Mouse (Mus musculus): ENCODE measurements around the gene Pxt1. TPM values are rescaled to one million over a fixed set of nuclear protein-coding genes. Genes with fewer than 3 reads are reported as not detected.
A peak's percentile ranks its signal among the peaks of the same experiment; 100 is the strongest.

Pxt1 gene
- total RNA-seq, 2 experiments from 2014 or later, result not detected

- peak; percentile 87 for TF ChIP-seq CTCF (IDR thresholded peaks at IDR 0.05)
- intact Hi-C loops (cut with DNase I), result loop anchor here (1.0 to 2.0 kb wide), 4 partner anchors 22 to 236 kb away; partner anchors contain the start of gene Mapk14
- Histone ChIP-seq H3K4me3 (no peak overlapping the region), H3K27ac (no peak overlapping the region)
- DNase-seq (ENCODE audit: extremely low spot score in 1 of 2, low spot score in 2 of 2), result peak in 1 of 2 experiments; percentile 50
Observed at GRCm38 (mm10) chr17:28926866-28927635, 16.6 kb downstream of the Pxt1 start.

GRCm38 (mm10) chr17:28926380-28926779, 17.3 kb downstream of the Pxt1 start:
- peak; percentile 92 for TF ChIP-seq CTCF (IDR thresholded peaks at IDR 0.05)
- Histone ChIP-seq H3K4me3 (no peak overlapping the region), H3K27ac (0 out of 2 replicates have a peak overlapping the region, but pooled peaks have one; percentile 48)
- peak; percentile 78 to 81 for DNase-seq (ENCODE audit: extremely low spot score in 1 of 2, low spot score in 2 of 2)
- intact Hi-C loops (cut with DNase I), result loop anchor here (1.0 to 2.0 kb wide), 4 partner anchors 22 to 235 kb away; partner anchors contain the start of gene Mapk14

GRCm38 (mm10) chr17:28924957-28925595, 18.6 kb downstream of the Pxt1 start:
- no peak for TF ChIP-seq CTCF (IDR thresholded peaks at IDR 0.05)
- intact Hi-C loops (cut with DNase I), result no loop called here
- no peak overlapping the region for H3K27ac ChIP-seq
- H3K4me3 ChIP-seq, result no peak overlapping the region
- no peak for DNase-seq (ENCODE audit: extremely low spot score in 1 of 2, low spot score in 2 of 2)

- intact Hi-C loops (cut with DNase I), result no loop called here
- Histone ChIP-seq H3K27ac (no peak overlapping the region), H3K4me3 (no peak overlapping the region)
- TF ChIP-seq CTCF (IDR thresholded peaks at IDR 0.05), result no peak
- no peak for DNase-seq (ENCODE audit: extremely low spot score in 1 of 2, low spot score in 2 of 2)
Observed at GRCm38 (mm10) chr17:28922096-28922495, 21.5 kb downstream of the Pxt1 start.

GRCm38 (mm10) chr17:28921086-28921485, 22.6 kb downstream of the Pxt1 start:
- intact Hi-C loops (cut with DNase I), result no loop called here
- Histone ChIP-seq H3K4me3 (no peak overlapping the region), H3K27ac (no peak overlapping the region)
- TF ChIP-seq CTCF (IDR thresholded peaks at IDR 0.05), result no peak
- DNase-seq (ENCODE audit: extremely low spot score in 1 of 2, low spot score in 2 of 2), result no peak

- Histone ChIP-seq H3K27ac (no peak overlapping the region), H3K4me3 (no peak overlapping the region)
- intact Hi-C loops (cut with DNase I), result no loop called here
- no peak for TF ChIP-seq CTCF (IDR thresholded peaks at IDR 0.05)
- DNase-seq (ENCODE audit: extremely low spot score in 1 of 2, low spot score in 2 of 2), result no peak
Observed at GRCm38 (mm10) chr17:28916520-28916919, 27.1 kb downstream of the Pxt1 start.

- DNase-seq (ENCODE audit: extremely low spot score in 1 of 2, low spot score in 2 of 2), result no peak
- no peak for TF ChIP-seq CTCF (IDR thresholded peaks at IDR 0.05)
- Histone ChIP-seq H3K4me3 (no peak within 1 kb of the TSS), H3K27ac (no peak within 1 kb of the TSS)
- intact Hi-C loops (cut with DNase I), result no loop called here
Observed at GRCm38 (mm10) chr17:28915060-28915628, 28.5 kb downstream of the Pxt1 start, which contains the start of gene 4930539E08Rik. 4930539E08Rik (minus strand) TSS chr17:28915324.

- H3K27ac ChIP-seq, result no peak overlapping the region
- H3K4me3 ChIP-seq, result no peak overlapping the region
- intact Hi-C loops (cut with DNase I), result no loop called here
- DNase-seq (ENCODE audit: extremely low spot score in 1 of 2, low spot score in 2 of 2), result no peak
- no peak for TF ChIP-seq CTCF (IDR thresholded peaks at IDR 0.05)
Observed at GRCm38 (mm10) chr17:28913940-28914339, 29.7 kb downstream of the Pxt1 start.

- TF ChIP-seq CTCF (IDR thresholded peaks at IDR 0.05), result no peak
- H3K4me3 ChIP-seq, result no peak overlapping the region
- no peak overlapping the region for H3K27ac ChIP-seq
- DNase-seq (ENCODE audit: extremely low spot score in 1 of 2, low spot score in 2 of 2), result no peak
- intact Hi-C loops (cut with DNase I), result no loop called here
Observed at GRCm38 (mm10) chr17:28913200-28913599, 30.4 kb downstream of the Pxt1 start.

GRCm38 (mm10) chr17:28910139-28910538, 33.5 kb downstream of the Pxt1 start:
- H3K4me3 ChIP-seq, result no peak overlapping the region
- no peak for DNase-seq (ENCODE audit: extremely low spot score in 1 of 2, low spot score in 2 of 2)
- no peak; the same call in 1 of the 2 replicates for TF ChIP-seq CTCF (IDR thresholded peaks at IDR 0.05)
- no peak overlapping the region for H3K27ac ChIP-seq
- intact Hi-C loops (cut with DNase I), result no loop called here

GRCm38 (mm10) chr17:28909252-28909941, 34.2 kb downstream of the Pxt1 start:
- DNase-seq (ENCODE audit: extremely low spot score in 1 of 2, low spot score in 2 of 2), result peak in 1 of 2 experiments; percentile 44
- no peak overlapping the region for H3K4me3 ChIP-seq

More at GRCm38 (mm10) chr17:28909252-28909941, 34.2 kb downstream of the Pxt1 start:
- peak; percentile 55 for TF ChIP-seq CTCF (IDR thresholded peaks at IDR 0.05)
- H3K27ac ChIP-seq, result no peak overlapping the region
- intact Hi-C loops (cut with DNase I), result no loop called here

Measured in left cerebral cortex, adult 2 months (tissue).